Mouse (Mus musculus): ENCODE data around the gene Gcdh.

Gcdh gene

DNA sequence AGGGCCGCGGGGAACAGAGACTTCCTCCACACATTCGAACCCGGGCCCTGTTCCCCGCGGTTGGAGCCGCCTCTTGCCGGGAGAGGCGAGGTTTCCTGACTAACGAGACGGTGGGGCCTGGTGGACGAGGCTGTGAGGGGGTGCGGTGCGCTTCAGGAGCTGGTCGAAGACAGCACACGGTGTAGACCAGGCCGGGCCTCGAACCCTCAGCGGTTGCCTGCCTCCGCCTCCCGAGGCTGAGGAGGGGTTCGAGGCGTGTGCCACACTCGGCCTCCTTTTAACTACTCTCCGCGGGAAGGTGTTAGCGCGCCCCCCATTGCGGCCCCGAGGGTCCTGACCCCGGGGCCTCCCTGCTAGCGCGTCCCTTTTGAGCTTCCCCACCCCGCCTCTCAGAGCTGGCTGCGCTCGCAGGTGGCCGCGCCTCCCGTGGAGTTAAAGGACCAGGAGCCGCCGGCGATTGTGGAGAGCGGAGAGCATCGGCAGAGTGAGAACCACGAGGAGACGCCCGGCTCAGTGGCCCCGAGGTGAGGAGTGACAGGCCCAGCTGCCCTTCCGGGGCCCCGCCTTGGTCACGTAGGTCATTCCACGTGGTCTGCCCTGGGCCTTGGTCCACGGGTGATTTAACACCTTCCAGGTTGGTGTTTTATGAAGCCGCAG is 21.3 kb downstream of the Gcdh start:
- peak; percentile 49 for DNase-seq (ENCODE audit: low read depth, low spot score)

DNA sequence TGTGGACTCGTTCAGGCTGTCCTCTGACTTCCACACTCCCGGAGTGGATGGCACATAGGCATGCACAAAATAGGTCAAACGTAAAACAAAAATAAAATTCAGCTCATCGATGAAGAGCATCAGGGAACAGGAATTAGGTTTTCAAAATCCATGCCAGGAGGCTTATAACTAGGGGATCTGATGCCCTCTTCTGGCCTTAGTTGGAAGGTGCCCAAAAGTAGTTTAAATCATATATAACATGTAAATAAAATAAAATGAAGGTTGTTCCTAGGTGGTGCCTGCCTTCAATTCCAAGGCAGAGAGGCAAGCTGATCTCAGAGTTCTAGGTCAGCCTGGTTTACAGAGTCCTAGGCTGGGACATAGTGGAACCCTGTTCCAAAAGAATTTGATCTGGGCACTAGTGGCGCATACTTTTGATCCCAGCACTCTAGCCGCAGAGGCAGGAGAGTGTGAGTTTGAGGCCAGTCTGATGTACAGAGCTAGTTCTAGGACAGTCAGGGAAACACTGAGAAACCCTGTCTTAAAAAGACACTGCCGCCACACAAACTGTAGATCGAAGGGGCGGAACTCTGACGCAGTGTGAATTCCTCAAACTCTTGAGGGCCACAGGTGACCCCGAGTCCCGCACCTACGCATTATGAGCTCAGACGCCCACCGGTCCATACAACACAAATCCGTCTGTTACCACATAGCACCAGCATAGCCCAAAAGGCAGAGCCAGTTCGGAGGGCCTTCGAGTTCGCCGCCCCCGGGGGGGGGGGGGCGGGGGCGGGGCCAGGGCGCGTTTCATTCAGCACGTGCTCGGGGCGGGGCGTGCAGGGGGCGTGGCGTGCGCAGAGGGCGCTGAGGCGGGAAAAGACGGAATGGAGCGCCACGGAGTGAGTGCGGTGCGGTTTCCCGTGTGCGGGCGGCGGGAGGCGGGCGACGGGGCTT is 22.1 kb downstream of the Gcdh start, which contains the start of gene Syce2:
Gene Syce2 (plus strand): TSS at position 736 of the 933 bp plus-strand sequence.
- peak; percentile 93 for DNase-seq (ENCODE audit: low read depth, low spot score)

DNA sequence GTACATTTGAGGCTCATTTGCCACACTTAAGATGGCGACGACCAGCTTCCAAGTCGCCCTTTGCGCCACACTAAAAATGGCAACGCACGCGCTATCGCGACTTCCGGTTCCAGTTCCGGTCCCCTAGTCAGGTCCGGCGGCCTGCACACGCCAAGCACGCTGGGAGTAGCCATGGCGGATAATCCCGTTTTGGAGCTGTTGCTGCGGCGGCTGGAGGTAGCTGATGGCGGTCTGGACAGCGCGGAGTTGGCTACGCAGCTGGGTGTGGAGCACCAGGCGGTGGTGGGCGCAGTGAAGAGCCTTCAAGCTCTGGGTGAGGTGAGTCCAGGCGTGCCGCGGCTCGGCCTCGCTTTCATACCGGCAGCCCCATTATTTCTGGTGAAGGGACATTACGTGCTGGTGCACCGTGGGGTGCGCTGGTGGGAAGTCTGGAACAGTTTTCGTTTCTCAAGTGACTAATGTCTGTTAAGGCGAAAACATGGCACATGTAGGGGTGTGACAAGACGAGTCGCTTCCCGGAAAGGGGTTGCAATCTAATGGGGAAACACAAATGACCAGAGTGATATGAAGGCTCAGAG is 36.8 kb downstream of the Gcdh start, which contains the start of gene Farsa:
Gene Farsa (plus strand): TSS at position 126 of the 578 bp plus-strand sequence.
- peak; percentile 93 for DNase-seq (ENCODE audit: low read depth, low spot score)

DNA sequence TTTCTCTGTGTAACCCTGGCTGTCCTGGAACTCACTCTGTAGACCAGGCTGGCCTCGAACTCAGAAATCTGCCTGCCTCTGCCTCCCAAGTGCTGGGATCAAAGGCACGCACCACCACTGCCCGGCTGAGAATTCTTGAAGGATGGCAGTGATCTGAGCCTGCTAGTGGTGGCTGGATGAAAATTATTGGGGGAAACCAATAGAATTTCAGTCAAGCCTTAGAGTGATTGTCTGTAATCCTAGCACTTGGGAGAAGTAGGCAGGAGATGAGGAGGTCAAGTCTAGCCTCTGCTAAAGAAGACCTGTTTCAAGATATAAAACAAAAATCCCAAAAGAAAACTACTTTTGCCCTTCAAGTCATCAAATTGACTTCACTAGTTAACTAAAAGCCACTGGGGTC is 37.3 kb downstream of the Gcdh start:
- DNase-seq (ENCODE audit: low read depth, low spot score): no peak

DNA sequence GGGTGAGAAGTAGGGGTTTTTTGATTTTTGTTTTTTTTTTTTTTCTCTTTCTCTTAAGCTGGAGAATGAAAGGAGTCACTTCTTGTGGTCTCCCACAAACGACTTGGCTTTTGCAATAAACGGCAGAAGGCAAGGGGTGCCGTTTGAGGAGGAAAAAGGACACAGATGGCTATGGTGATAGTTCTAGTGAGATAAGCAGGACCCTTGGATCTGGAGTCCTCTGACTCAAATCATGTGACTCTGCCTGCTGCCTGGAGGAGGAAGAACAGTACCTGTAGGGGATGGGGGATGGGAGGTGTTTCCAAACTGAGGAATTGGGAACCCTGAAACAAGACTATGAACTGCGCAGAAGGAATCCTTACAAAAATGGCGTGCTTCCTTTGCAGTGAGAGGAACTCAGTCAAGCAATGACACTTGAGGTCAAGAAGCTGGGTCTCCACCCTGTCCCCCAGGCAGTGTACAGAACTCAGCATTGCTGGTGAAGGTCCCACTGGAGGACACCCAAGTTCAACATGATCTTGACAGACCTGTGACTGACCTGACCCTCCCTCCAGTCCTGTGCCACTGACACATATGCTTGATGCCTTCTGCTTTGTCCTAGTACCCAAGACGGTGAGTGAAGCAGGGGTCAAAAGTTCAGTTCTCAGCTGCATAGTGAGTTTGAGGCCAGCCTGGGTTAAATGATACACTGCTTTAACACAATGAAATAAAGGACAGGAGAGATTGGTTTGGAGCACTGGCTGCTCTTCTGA is 45.9 kb downstream of the Gcdh start:
- DNase-seq (ENCODE audit: low read depth, low spot score): peak; percentile 48

DNA sequence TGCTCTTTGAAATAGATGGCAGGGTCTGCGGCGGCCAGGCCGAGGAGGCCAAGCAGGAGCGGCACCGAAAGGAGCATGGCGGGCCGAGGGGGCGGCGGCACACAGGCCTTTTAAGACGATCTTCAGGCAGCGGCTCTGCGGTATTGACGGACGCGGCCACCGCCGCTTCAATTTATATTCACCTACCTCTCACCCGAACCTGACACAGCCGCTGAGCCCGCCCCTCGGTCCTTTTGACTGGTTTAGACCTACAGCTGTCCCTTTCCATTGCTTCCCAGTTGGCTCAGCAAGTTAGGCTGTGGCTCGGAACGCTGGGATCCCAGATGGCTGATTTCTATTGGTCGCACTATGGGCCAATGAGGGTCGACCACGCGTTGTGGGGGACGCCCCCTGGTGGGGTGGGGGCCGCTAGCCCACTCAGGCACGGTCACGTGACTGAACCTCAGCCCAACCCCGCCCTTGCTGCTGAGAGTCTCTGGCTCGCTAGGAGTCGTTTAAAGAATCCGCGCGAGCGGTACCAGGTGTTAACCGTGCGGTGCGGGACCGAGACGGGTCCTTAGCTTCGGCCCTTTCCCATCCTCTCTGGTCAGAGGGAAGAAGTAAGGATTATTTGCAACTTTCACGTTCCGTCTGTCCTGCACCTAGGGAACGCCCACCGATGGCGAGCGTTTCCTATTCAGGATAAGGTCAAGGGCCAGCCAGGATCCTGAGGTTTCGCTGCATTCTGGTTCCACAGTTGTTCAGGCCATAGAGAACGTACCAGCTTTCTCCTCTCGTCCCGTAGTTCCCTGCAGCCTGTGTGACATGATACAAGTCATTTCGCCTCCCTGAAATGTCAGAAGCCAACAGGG is 46.8 kb downstream of the Gcdh start, which contains the start of gene Calr:
Gene Calr (minus strand): TSS at position 213 of the 851 bp plus-strand sequence.
- DNase-seq (ENCODE audit: low read depth, low spot score): peak; percentile 100

DNA sequence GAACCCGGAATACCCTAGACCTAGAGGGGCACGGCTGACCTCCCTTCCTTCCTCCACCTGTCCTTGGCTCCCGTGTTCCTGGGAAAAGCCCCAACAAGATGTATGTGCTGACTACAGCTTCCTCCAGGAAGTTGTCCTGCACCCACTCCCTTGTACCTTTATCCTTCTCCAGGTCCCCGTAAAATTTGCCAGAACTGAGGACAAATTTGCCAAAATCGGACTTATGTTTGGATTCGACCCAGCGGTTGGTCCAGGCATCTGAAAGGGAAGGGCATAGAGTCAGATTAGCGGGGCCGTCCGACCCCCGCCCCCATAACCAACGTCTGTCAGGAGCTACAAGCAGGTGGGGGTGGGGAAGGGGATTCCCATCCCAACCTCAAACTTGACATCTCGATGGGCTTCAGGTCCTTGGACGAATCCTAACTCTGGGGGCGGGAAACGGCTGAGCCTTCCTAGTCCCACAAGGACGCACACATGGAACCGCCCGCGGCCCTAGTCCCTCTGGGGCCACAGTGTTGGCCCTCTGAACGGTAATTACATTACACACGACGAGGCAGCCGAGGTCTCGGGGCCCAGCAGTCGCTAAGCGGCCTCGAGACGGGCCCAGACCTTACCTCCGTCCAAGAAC is 47.5 kb downstream of the Gcdh start:
- peak; percentile 68 for DNase-seq (ENCODE audit: low read depth, low spot score)

DNA sequence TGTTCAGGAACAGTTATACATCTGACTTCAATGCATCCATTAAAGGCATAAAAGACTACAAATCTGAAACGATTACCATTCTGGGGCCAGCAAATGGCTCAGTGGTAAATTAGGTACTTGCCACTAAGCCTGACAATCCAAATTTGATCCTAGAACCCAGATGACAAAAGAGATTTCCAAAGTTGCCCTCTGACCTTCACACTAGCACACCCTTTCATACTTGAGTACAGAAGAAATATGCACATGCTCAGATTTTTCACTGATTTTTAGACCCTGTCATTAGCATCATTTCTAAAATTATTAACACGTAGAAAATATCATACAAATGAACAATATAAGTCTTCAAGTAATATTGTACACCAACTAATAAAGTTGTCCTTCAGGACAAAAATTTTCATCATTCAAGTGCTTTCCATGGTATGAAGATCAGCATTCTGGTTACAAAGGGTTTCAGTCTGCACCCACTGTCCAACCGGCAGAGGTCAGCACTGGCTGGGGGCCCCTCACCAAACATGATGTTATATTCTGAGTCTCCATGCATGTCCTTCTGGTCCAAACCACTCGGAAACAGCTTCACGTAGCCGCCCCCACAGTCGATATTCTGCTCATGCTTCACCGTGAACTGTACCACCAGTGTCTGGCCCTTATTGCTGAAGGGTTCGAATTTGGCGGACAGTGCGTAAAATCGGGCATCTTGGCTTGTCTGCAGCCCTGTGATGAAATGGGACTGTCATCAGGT is 48.2 kb downstream of the Gcdh start:
- DNase-seq (ENCODE audit: low read depth, low spot score): peak; percentile 34

DNA sequence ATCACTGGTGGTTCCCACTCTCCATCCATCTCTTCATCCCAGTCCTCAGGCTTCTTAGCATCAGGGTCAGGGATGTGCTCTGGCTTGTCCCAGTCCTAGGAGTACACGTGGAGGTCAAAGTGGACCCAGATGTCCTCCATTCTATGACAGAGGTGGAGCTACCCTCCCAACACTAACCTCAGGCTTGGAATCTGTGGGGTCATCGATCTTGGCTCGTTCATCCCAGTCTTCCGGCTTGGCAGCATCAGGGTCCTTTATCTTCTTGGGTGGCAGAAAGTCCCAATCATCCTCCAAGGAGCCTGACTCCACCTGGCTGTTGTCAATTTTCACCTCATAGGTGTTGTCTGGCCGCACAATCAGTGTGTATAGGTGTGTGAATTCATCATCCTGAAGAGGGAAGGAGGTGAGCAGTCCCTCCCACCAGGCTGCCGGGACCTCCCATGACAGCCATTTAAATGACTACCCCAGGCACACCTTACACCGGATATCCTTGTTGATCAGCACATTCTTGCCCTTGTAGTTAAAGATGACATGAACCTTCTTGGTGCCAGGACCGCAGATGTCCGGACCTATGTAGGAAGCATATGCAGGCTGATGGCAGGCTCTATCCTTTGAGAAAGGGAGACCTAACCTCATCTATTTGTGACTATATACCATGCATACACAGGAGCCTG is 49.2 kb downstream of the Gcdh start:
- peak; percentile 34 for DNase-seq (ENCODE audit: low read depth, low spot score)

DNA sequence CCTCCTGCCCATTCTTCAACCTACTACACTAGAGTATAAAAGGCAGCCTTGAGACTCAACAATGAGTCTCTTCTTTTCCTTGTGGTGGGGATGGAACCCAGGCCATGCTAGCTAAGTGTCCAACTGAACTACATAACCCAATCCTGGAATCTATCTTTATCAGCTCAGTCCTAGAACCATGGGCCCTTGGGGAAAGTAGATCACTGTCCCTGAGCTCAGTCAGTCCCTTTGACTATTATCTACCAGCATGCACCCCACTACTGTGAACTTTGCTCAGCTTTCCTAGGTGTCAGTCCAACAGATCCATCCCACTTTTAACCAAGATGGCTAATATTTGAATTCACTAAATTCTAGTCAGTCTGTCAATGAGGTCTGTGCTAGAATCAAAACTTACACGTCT is 52.2 kb downstream of the Gcdh start:
- DNase-seq (ENCODE audit: low read depth, low spot score): no peak

DNA sequence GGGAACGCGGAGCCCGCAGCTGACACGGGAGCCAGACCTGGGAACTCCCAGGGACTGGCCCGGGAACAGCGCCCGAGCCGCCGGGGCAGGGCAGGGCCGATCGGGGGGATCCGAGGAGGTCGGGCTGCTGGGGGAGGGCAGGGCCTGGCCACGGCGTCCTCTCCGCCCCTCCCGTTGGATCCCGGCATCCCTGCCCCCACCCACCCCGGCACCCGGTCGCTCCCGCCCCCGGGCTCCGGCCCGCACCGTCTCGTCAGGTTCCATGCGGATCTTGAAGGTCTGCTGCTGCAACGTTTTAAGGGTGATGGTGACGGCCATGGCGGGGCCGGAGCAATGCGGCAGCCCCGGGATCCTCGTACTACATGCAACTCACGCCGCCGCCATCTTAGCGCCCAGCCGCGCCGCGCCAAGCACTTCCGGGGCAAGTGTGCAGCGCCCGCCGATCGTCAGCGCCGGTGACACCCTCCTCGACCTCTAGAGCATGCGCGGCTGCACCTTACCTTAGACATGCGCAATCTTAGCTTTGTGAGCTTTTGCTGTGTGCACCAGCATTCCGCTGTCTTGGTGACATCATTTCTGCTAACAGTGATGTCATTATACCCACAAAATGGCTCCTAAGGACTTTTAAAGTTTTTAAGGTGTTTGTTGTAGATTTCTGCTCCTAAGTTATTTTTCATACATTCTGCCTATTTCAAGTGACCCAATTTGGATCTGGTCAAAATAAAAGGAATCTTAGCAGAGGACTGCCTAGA is 53.3 kb downstream of the Gcdh start, which contains the start of gene Rad23a:
Gene Rad23a (minus strand): TSS at position 418 of the 752 bp plus-strand sequence.
- peak; percentile 98 for DNase-seq (ENCODE audit: low read depth, low spot score)

DNA sequence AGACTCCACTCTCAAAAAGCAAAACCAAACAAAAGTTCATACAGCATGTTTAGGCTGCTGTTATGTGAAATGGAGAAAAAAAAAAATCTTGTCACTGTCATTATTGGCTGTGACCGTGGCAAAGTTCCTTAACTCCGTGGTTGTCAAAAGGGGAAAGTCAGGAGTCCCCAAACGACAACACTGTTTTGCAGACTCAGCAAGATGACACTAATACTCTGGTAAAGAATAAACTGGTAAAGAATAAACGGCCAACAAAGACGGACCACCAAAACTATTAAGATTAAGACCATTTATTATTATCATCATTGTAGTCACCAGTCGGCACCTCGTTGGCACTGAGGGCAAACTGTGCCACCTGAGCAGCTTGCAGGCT is 53.9 kb downstream of the Gcdh start:
- DNase-seq (ENCODE audit: low read depth, low spot score): no peak

DNA sequence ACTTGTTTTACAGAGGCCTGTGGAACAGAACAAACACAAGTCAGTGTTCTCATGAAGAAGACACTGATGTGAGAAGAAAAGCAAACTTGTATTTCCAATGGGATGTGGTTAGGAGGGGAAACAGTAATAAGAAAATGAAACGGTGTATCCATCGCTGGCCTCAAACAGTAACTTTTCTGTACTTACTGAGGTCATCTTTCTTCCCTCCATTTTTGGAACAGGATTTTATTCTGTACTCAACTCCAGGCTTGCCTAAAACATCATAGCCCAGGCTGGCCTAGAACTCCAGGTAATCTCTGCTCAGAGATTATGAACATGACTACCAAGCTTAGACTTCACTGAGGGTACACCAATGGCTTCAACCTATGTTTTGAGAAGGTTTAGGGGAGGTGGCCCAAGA is 54.3 kb downstream of the Gcdh start:
- no peak for DNase-seq (ENCODE audit: low read depth, low spot score)

DNA sequence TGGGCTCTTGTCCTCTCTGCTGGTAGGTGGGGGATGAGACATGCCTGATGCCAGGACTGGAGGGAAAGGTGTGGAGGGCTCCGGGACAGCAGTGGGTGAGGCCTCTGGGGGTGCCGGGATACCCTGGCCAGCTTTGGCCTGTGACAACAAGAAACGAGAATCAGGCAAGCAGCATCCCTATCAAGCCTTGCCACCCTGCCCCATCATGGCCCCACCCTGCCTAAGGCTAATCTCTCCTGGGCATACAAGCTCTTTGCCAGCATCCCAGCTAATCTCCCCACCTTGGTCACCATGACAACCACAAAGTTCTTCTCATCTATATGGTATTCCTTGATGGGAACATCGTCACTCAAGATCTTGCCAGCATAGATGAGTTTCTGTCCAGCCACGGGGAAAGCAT is 55.2 kb downstream of the Gcdh start:
- DNase-seq (ENCODE audit: low read depth, low spot score): no peak

DNA sequence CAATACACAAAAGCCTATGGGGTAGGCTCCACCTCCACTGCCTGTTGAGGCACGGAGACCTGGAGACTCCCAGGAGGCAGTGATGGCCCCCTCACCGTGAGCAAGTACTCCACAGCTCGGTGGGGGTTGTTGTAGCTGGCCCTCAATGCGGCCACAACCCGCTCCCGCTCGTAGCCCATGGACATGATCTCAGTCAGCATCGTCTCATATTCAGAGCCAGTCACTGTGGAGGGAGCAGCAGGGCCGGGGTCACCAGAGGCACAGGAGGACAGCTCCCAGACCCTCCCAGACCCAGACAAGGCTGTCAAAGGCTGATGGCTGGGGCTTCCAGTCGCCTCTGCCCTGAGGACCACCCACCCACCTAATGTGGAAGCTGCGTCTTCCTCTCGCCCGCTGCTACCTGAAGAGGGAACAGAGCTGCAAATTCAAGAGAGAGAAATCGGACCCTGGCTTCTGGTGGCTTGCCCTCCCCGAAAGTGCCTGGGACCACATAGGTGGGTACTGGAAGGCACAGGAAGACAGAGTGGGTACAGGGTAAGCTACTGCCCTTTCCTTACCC is 55.7 kb downstream of the Gcdh start:
- DNase-seq (ENCODE audit: low read depth, low spot score): no peak

DNA sequence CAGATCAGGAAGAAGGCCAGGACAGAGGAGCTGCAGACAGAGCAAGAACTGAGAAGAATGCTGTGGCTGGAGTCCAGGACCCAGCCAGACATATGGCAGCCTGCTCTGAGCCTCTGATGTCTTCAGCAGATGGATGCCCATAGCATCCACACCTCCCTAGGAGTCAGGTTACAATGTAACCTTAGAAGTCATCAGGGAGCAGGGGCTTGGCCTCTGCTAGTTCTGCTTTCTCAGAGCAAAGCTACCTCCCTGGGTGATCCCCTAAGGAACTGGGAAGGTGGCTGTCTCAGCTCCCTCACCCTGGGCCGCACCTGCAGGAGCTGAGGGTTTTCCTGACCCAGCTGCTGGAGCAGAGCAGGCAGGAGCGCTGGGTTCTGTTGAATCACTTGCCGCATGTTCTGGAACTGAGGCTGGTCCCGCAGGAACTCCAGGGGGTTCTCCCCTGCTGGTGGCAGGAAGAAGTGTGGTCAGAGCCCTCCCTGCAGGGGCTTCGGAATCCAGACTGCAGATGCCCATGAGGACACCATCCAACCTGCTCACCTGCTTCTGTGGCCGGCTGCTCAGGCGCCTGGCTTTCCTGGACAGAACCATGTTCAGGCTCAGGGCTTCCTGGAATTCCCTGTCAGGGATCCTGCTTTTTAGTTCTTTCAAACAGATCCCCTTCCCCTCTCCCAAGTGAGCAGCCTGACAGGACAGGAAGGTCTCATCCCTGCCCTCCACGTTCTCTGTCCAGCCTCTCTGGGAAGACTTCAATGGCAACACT is 56.4 kb downstream of the Gcdh start:
- no peak for DNase-seq (ENCODE audit: low read depth, low spot score)

All from CD4-positive, CD25-positive, alpha-beta regulatory T cell, adult 2 months (primary cell).